Mouse (Mus musculus) olfactory bulb, adult 2 months (tissue): ENCODE measurements around the gene Rpp25l. TPM values are rescaled to one million over a fixed set of nuclear protein-coding genes. Genes with fewer than 3 reads are reported as not detected.

ENCODE experiments used
- H3K27ac ChIP-seq: fragments of 200-500 bp; 2 replicates; pipeline ENCODE4 v1.5.1; 2012; ENCODE audit warnings: low read depth, low read length; ENCODE audit not compliant: insufficient read depth
- H3K4me1 ChIP-seq: fragments of 200-500 bp; 2 replicates; pipeline ENCODE4 v1.6.1; 2012; ENCODE audit warnings: low read length; ENCODE audit not compliant: control insufficient read depth, insufficient read depth
- H3K4me3 ChIP-seq: fragments of 200-500 bp; 2 replicates; pipeline ENCODE4 v1.5.1; 2012; ENCODE audit warnings: mild to moderate bottlenecking, low read depth, low read length, moderate library complexity; ENCODE audit not compliant: insufficient read depth
- CTCF ChIP-seq: fragments of 200-500 bp; IDR thresholded peaks from 2 replicates; pipeline ENCODE4 v1.5.1; 2012; ENCODE audit warnings: low read depth, mild to moderate bottlenecking, low read length, moderate library complexity; ENCODE audit not compliant: insufficient read depth
- POLR2A ChIP-seq: fragments of 200-500 bp; IDR thresholded peaks from 2 replicates; pipeline ENCODE4 v1.6.1; 2012; ENCODE audit warnings: mild to moderate bottlenecking, low read depth, low read length, moderate library complexity; ENCODE audit not compliant: insufficient read depth
- WGBS: fragments of 180-500 bp; shearing (Covaris S2); methylation state at CpG from one replicate; pipeline ENCODE4 v1.1.7; 2018; 5-methylcytosine and 5-hydroxymethylcytosine counted together
- polyA plus RNA-seq: library from polyadenylated mRNA; stranded (reverse); fragments of >200 nt; gene quantifications from 2 replicates; pipeline ENCODE4 v1.2.4, GENCODE M21; 2012; ENCODE audit warnings: low replicate concordance; ENCODE audit not compliant: missing spikeins, insufficient read depth, insufficient read length

Rpp25l gene
- polyA plus RNA-seq, 1 experiment: not detected

DNA sequence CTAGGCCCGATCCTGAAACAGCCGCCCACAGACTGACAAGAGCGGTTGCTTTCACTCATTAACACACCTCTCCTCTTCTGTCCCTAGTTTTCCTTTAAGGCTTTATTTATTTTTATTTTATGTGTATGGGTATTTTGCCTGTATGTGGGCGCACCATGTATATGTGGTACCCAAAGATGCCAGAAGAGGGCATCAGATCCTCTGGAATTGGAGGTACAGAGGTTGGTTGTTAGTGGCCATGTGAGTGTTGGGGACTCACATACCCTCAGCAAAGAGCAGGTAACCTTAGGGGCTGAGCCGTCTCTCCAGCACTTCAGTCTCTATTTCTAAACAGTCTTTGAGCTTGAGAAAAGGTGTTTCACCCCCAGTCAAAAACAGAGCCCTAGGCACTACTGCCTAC lies 2.3 kb upstream of the Rpp25l start:
- no peak overlapping the region for H3K27ac ChIP-seq
- H3K4me1 ChIP-seq: peaks cover 12% of the 10 kb centered on the region
- TF ChIP-seq POLR2A: no peak
- no peak for TF ChIP-seq CTCF
- H3K4me3 ChIP-seq: no peak overlapping the region
- WGBS: 73% methylated on average over 5 of the region's 5 CpGs

DNA sequence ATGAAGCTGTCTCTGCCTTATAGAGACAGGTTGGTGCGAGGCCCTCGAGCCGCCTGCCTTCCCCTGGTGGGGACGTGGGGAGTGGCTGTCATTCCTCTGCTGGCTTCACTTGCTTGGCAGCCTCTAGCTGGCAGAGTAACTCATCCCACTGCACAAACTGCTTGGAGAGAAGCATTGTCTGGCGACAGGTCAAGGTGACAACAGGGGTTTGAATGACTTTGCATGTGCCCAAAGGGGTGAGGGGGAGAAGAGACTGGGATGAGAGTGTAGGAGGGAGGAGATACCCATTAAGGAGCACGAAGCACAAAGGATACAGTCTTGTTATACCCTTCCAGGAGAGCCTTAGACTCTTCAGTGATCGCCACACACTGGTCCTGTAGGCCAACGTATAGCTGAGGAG lies 1.7 kb upstream of the Rpp25l start:
- Histone ChIP-seq H3K4me3 (no peak overlapping the region), H3K4me1 (peaks cover 12% of the 10 kb centered on the region), H3K27ac (no peak overlapping the region)
- WGBS: 67% methylated on average over 8 of the region's 8 CpGs
- TF ChIP-seq POLR2A (no peak), CTCF (no peak)

DNA sequence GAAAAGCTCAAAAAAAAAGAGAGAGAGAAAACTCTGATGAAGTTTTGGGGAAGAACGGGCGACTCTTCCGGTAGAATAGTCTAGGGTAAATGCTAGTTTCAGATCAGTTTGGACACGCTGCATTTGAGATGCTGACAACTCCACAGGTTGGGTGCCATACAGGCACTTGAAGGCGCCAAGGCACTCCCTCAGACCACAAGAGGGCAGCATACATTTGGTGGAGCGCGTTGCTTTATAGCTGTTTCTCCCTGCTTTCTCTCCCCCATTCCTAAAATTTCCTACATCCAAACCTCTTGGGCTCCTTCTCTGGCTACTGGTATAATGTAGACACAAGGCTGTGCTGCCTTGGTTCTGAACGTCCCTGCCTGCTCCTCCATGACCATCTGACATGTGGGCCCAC lies 942 bp upstream of the Rpp25l start:
- Histone ChIP-seq H3K27ac (no peak overlapping the region), H3K4me1 (peaks cover 12% of the 10 kb centered on the region), H3K4me3 (no peak overlapping the region)
- TF ChIP-seq CTCF (peak; percentile 48; the same call in 1 of the 2 replicates), POLR2A (no peak)
- 7% methylated on average over 8 of the region's 8 CpGs for WGBS

- no peak for TF ChIP-seq POLR2A
- no peak for TF ChIP-seq CTCF
- peaks cover 12% of the 10 kb centered on the region for H3K4me1 ChIP-seq
- WGBS: 17% methylated on average over 31 of the region's 31 CpGs
- H3K4me3 ChIP-seq: peak overlapping the region; percentile 94
- peak overlapping the region; percentile 68 for H3K27ac ChIP-seq
These were observed 725 bp downstream of the Rpp25l start for GRCm38 (mm10) chr4:41712421-41713196.

DNA sequence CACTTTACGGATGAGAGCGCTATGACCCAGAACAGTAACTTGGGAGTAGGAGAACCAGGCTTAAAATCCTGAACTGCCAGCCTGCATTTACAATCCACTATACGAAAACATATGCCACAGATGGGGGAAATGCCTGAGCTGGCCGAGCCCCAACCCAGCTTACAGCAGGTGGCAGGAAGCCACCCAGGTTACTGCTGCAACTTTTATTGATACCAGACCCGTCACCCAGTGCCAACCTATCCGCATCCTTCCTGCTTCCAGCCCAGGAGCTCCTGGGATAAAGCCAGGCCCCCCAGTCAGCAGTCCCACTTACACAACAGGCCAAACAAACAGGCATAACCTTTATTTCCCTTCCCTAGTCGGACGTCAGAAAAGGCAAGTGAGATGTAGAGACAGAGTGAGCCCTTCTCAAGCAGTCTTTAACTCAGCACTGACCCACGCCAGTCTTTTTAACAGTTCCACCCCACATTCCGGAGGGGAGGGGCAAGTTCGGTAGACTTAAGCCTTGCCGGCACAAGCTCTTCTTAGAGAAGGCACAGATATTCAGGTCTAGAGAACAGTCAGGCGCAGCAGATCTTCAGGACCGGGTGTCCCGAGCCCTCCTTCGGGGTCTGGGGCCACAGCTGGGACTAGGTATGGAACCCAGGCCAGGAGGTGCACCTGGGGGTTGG lies 1.5 kb downstream of the Rpp25l start:
- 52% methylated on average over 16 of the region's 16 CpGs for WGBS
- TF ChIP-seq CTCF: no peak
- no peak for TF ChIP-seq POLR2A
- H3K27ac ChIP-seq: no peak overlapping the region
- H3K4me1 ChIP-seq: peaks cover 12% of the 10 kb centered on the region
- peak overlapping the region; percentile 94 for H3K4me3 ChIP-seq

GRCm38 (mm10) chr4:41710229-41710628 lies 3.1 kb downstream of the Rpp25l start:
- WGBS: 69% methylated on average over 4 of the region's 4 CpGs
- Histone ChIP-seq H3K4me1 (peaks cover 12% of the 10 kb centered on the region), H3K27ac (no peak overlapping the region), H3K4me3 (no peak overlapping the region)
- TF ChIP-seq CTCF (no peak), POLR2A (no peak)

DNA sequence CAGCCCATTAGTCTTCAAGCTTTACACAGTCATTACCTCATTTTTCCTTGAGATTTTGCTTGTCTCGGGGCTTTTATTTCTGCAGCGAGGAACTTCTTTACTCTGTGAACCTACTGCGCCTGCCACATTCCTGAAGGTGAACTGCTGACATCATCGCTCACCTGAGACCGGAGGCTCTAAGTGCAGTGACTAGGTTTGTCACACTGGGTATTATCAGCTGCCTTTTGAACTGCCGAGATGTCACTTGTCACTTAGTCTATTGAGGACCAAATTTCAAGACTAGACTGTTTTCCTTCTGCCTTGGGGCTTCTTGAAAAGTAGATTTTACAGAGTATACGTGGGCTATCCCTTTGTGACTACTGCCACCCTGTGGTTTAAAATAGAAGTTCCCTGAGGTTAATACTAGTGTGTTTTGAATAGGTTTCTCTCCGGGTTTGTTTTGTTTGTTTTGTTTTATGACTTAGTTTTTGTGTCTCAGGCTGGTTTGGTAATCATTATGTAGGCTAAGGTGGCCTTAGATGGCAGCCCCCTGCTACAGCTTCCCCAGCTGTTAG lies 5.1 kb downstream of the Rpp25l start:
- Histone ChIP-seq H3K4me3 (no peak overlapping the region), H3K4me1 (peaks cover 16% of the 10 kb centered on the region), H3K27ac (no peak overlapping the region)
- 36% methylated on average over 8 of the region's 8 CpGs for WGBS
- TF ChIP-seq POLR2A (no peak), CTCF (no peak)

GRCm38 (mm10) chr4:41707011-41707535 lies 6.3 kb downstream of the Rpp25l start:
- TF ChIP-seq CTCF (peak; percentile 27; the same call in 1 of the 2 replicates), POLR2A (no peak)
- Histone ChIP-seq H3K4me3 (no peak overlapping the region), H3K27ac (no peak overlapping the region), H3K4me1 (peaks cover 10% of the 10 kb centered on the region)
- 4% methylated on average over 13 of the region's 13 CpGs for WGBS

DNA sequence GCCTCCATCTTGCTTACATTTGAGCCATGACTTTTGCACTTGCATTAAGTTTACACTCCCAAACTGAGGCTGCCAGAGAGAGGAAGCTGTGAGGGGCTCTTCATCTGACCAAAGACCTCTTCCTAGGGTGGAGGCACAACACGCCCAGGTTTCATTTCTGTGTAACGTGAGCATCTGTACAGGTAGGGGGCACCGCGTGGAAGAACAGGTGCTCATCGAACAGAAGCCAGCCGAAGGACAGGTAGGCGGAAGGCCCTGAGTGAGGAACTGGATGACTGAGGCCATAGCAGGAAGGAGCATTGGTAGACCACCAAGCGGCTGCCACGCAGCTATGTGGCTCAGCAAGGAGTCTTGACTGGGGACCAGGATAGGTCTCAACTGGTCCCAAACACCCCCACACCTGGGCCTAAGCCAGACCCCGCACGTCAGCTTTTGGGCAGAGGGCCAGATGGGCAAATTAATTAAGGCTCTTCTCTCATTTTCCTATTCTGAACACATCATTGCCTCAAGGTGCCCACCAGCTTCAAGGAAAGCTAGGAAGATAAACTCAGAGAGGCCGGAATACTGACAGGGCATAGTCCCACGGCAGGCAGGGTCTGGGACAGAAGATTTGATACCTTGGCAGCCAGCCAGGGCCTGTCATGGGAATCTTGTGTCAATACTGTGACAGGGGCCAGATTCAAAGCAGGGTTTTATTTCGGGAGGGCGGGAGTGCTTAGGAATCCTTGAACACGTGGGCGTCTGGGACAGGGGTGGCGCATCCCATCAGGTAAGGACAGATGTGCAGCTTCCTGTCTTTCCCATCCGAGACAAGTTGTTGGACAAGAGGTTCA lies 7.2 kb downstream of the Rpp25l start:
- TF ChIP-seq POLR2A (no peak), CTCF (no peak)
- no peak overlapping the region for H3K27ac ChIP-seq
- peaks cover 5% of the 10 kb centered on the region; the same call in 1 of the 2 replicates for H3K4me1 ChIP-seq
- 56% methylated on average over 19 of the region's 19 CpGs for WGBS
- no peak overlapping the region for H3K4me3 ChIP-seq
